Mouse (Mus musculus) left cerebral cortex, postnatal 36 days (tissue): Measurements from ENCODE around the gene Cyp4a30b. TPM values are rescaled to one million over a fixed set of nuclear protein-coding genes. Genes with fewer than 3 reads are reported as not detected.
"Not testable (repeated sequence)": the region's sequence is repeated elsewhere in the genome, so short reads cannot be mapped to it uniquely, and the experiment has no call there.

Experiments
- DNase-seq, 2 experiments: peaks; one replicate each; pipeline ENCODE4 v3.0.0; 2021 to 2022; ENCODE audit warnings: low spot score in 2 of 2, mixed read lengths in 1 of 2
- intact Hi-C: fragments of 180-260 bp; cut with DNase I; formaldehyde crosslinking; loops from one replicate; pipeline ENCODE4 v1.15.1; 2025
- total RNA-seq, 2 experiments: library from RNA; stranded (reverse); gene quantifications; 2 replicates each; pipeline ENCODE4 v1.2.3; 2021

The Cyp4a30b gene
- total RNA-seq, result not detected

- intact Hi-C loops, result no loop called here
- DNase-seq, result no peak
These were observed at the start of gene Cyp4a30b for GRCm38 (mm10) chr4:115452304-115452703. Gene Cyp4a30b (plus strand): TSS chr4:115452604.

DNA sequence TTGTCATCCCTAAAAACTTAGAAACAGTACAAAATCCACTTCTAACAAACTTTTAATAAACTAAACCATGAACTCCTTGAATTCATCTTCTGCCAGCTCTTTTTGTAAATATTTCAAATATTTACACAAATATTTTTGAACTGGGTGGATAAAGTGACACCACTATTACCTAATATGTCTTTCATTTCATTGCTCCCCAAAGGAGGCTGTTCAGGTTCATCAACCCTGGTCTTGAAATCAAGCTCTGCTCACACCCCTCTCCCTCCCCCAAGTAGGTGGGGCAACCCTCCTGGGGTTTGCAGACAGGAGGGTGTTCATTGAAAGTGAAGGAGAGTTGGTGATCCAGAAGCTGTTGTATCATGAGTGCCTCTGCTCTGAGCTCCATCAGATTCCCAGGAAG is 41.1 kb upstream of the Cyp4a30b start, which contains the start of gene Cyp4a12b:
Gene Cyp4a12b, plus strand, starts transcription at position 301 of the 400 bp plus-strand sequence.
- intact Hi-C loops, result not testable (repeated sequence)

GRCm38 (mm10) chr4:115450577-115451137 is 1.7 kb upstream of the Cyp4a30b start:
- DNase-seq, result no peak
- intact Hi-C loops, result no loop called here

More for the DNA sequence above, 41.1 kb upstream of the Cyp4a30b start, which contains the start of gene Cyp4a12b:
- DNase-seq, result not testable (repeated sequence)

DNA sequence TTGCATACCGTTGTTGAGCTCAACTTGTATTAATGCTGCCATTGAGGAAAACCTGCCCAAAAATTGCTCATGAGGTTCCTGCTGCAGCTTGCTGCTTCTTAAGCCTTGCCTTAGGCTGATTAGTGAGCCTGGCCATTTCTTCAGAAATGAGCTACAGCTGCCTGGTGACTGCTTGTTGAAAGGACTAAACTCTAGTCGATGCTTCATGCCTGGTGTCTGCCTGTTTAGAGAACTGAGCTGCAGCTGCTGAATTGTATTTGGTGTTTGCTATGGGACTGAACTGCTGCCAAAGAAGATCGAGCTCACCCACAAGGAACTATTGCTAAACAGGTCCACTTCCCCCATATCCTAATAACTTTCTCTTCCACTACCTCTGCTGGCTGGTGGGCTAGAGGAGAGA is 21.2 kb downstream of the Cyp4a30b start:
- intact Hi-C loops, DNase-seq: not testable (repeated sequence)

DNA sequence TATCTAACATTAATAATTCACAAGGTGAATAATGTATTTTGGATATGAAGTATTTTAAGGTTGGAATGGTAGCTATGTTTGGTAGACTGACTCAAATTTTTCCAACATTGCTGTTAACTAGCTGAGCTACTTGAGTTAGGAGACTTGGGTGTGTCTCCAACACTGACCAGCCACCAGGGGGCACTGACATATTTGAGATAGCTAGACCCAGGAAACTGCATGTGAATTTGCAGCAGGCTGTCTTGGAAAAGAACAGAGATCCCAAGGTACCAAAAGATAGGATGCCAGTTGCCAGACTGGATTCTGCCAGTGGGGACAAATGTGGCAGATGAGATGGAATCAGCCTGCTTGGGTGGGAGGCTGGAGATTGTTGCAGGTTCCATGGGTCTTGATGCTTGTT is 23.6 kb downstream of the Cyp4a30b start:
- intact Hi-C loops, result loop anchor here (5.0 kb wide), 1 partner anchor 236 kb away; no protein-coding TSS in a partner anchor
- DNase-seq, result peak in 1 of 2 experiments; percentile 9

DNA sequence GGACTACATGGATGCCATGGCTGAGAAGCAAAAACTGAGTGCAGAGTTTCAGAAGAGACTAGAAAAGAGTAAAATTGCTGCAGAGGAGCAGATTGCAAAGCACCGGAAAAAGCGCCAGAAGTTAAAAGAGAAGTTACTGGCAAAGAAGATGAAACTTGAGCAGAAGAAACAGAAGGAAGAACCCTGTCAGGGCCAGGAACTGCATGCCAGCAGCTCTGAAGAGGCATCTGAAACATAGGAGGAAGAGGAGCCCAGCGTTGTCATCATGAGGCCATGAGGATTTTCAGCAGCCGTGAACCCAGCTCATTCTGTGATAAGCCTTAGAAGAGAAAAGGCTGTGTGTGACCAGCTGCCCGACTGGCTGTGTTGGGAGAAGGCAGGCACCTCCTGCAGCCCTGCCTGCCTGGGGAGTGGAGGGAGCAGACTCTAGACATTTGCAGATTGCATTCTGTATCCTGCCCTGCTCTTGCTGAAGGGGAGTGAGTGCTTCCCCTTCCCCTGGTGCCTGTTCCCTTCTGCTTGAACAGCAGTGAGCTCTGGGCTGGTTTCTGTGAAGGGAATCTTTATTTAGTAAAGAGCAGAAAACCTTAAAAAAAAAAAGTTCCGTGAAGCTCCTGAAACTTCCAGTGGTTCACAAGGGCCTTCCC is 28.7 kb downstream of the Cyp4a30b start:
- peak in 1 of 2 experiments; percentile 3 for DNase-seq
- intact Hi-C loops, result no loop called here

DNA sequence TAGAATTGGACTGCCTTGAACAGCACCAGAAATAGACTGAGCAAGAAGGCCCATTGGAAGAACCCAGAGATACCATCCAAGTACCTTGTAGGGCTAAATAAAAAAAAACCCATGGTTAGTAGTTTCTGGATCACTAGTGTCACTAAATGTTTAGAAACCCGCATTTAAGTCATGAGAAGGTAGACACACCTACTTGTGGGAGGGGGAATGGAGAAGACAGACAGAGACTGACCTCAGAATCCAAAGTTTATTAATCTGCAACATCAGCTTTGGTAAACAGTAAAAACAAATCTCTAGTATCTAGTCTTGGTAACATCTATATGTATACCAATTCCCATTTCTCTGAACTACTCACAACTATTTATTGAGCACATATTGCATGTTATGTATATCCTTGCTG is 43.6 kb downstream of the Cyp4a30b start, which contains the start of gene Cyp4a14:
Gene Cyp4a14, minus strand, starts transcription at position 142 of the 400 bp plus-strand sequence.
- DNase-seq, result no peak
- intact Hi-C loops, result no loop called here

DNA sequence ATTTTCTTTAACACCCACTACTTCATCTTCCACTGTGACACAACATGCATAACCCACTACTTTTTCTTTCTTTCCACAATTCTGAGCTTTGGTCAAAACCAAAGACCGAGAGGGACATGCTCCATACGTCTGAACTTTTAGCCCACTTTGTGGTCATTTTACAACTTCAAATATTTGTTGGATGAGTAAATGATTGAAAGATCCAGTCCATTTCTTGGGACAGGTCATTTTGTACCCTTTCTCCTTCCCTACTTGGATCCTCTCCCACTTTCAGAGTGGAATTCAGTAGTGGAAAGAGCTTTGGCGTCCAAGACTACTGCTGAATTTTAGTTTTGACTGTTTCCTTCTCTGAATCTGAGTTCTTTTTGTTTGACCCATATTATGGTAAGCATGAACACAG is 45.1 kb downstream of the Cyp4a30b start:
- intact Hi-C loops, result no loop called here
- DNase-seq, result no peak

DNA sequence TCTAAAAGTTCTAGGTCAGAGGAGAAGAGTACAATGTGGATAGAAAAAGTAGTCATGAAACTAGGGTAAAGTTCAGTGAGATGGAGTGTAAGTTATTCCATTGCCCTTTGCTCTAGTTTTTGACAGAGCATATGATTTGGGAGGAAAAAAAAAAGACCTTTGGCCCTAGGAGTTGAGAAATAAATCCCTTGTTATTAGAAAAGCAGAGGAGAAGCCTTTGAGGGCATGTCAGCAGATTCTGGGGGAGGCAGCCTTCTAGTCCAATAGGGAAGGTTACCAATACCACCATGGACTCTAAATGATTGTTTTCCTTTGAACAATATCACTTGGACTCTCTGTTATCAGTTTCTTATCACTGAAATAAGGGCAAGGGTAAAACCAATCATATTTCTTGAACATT is 61.6 kb downstream of the Cyp4a30b start:
- intact Hi-C loops, DNase-seq: not testable (repeated sequence)

- DNase-seq, intact Hi-C loops: not testable (repeated sequence)
These were observed 65.6 kb downstream of the Cyp4a30b start, which contains the start of gene Cyp4a10 for GRCm38 (mm10) chr4:115518000-115518399. Gene Cyp4a10 (plus strand): TSS chr4:115518264.

- intact Hi-C loops, result no loop called here
- DNase-seq, result no peak
These were observed 67.0 kb downstream of the Cyp4a30b start for GRCm38 (mm10) chr4:115519444-115519843.

Other genes starting within 250 kb of the Cyp4a30b start
- not detected for gene Cyp4a29, start 210.5 kb upstream of the Cyp4a30b start, total RNA-seq
- gene Cyp4a12a, start 153.6 kb upstream of the Cyp4a30b start, total RNA-seq, result not detected
- gene Cyp4a12b, start 41.0 kb upstream of the Cyp4a30b start, total RNA-seq, result not detected
- gene Cyp4a14, start 43.5 kb downstream of the Cyp4a30b start, total RNA-seq, result not detected
- gene Cyp4a10, start 65.7 kb downstream of the Cyp4a30b start, total RNA-seq, result not detected
- not detected for gene Cyp4a31, start 111.0 kb downstream of the Cyp4a30b start, total RNA-seq
- not detected for gene Cyp4a32, start 148.4 kb downstream of the Cyp4a30b start, total RNA-seq
- gene Cyp4b1, start 195.1 kb downstream of the Cyp4a30b start, total RNA-seq, result 1 to 10 TPM; 1.7 to 1.8 TPM